Mouse (Mus musculus): ENCODE results near the gene Olfr1250. TPM values are rescaled to one million over a fixed set of nuclear protein-coding genes. Genes with fewer than 3 reads are reported as not detected.
"Not testable (repeated sequence)": the region's sequence is repeated elsewhere in the genome, so short reads cannot be mapped to it uniquely, and the experiment has no call there.

The Olfr1250 gene
- not detected in 2 replicates for polyA plus RNA-seq (2012; rRNA removed)

DNA sequence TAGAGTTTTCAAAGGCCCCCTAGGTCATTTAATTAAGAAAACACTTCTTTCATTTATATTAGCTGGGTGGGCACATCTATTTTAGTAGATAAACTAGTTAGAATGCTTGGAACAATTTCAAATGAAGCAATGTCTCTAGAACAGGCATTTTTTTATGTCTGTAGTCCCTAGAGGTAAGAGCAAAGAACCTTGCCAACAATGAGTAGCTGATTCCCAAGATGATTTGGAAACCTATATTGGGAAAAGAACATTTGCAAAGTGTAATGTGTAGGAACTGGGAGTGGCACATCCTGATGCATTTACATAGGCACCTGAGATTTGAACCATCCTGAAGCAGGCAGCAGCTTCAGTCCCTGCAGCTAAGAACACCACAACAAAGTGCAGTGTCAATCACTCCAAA lies at the start of gene Olfr1250:
Gene Olfr1250, minus strand, starts transcription at position 101 of the 400 bp plus-strand sequence.
- DNase-seq = no peak
- Histone ChIP-seq H3K4me1 (replicated peaks; ENCODE audit: control insufficient read depth, insufficient read depth, low read length) (no peaks in the 10 kb centered on the region), H3K4me3 (ENCODE audit: control insufficient read depth, insufficient read depth, low read length) (no peak within 1 kb of the TSS), H3K27me3 (ENCODE audit: control insufficient read depth, insufficient read depth, low read length) (no peaks in the 10 kb centered on the region), H3K27ac (ENCODE audit: control insufficient read depth, insufficient read depth, low read length) (no peak within 1 kb of the TSS), H3K36me3 (ENCODE audit: control insufficient read depth, insufficient read depth, low read length) (no peaks in the 10 kb centered on the region)
- TF ChIP-seq POLR2A (IDR thresholded peaks at IDR 0.05; ENCODE audit: control insufficient read depth, extremely low read depth, insufficient read depth, low read length, poor library complexity) (no peak), CTCF (IDR thresholded peaks at IDR 0.05; ENCODE audit: borderline replicate concordance, control insufficient read depth, extremely low read depth, insufficient read depth, low read length, poor library complexity) (no peak)

DNA sequence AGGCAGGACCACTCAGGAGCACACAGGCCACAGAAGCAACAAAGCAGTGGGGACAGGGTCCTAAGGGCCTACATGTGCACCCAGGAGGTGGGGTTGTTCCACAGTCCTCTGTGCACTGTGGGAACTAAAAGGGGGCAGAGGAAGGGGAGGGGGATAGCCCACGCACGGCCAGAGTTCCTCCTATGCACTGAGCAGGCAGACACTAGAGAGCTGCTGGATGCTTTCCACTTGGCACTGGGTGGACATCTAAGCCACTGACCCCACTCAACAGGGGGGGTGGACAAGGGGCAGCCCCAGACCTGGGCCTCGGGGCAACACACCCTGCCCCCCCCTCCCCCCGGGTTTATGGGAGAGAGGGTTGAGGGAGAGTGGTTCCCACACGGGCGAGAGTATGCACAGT lies 30.7 kb upstream of the Olfr1250 start:
- Histone ChIP-seq H3K36me3 (ENCODE audit: control insufficient read depth, insufficient read depth, low read length) (no peaks in the 10 kb centered on the region), H3K27me3 (ENCODE audit: control insufficient read depth, insufficient read depth, low read length) (no peaks in the 10 kb centered on the region), H3K27ac (ENCODE audit: control insufficient read depth, insufficient read depth, low read length) (no peak overlapping the region), H3K4me3 (ENCODE audit: control insufficient read depth, insufficient read depth, low read length) (no peak overlapping the region), H3K4me1 (replicated peaks; ENCODE audit: control insufficient read depth, insufficient read depth, low read length) (no peaks in the 10 kb centered on the region)
- no peak for DNase-seq
- WGBS = 87% methylated on average over 6 of the region's 6 CpGs
- no peak for TF ChIP-seq CTCF (IDR thresholded peaks at IDR 0.05; ENCODE audit: borderline replicate concordance, control insufficient read depth, extremely low read depth, insufficient read depth, low read length, poor library complexity)
- TF ChIP-seq POLR2A (IDR thresholded peaks at IDR 0.05; ENCODE audit: control insufficient read depth, extremely low read depth, insufficient read depth, low read length, poor library complexity) = no peak

DNA sequence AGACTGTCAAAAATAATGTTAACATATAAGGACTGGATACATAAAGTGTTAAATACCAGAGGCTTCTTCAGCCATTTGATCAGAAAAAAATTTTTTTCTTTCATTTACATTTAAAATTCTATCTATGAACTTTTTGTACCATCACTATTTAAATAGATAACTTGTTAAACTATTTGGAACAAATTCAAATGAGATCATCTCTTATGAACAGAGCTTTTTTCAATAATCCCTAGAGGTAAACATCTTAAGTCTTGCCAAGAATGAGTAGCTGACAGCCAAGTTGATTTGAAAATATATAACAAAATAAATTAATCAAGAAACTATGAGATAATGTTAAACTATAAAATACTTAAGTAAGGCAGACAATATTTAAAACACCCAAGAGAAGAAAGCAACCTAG lies 10.6 kb upstream of the Olfr1250 start, which contains the start of gene Olfr1251:
Gene Olfr1251, minus strand, starts transcription at position 101 of the 400 bp plus-strand sequence.
- Histone ChIP-seq H3K27me3 (ENCODE audit: control insufficient read depth, insufficient read depth, low read length) (no peaks in the 10 kb centered on the region), H3K4me3 (ENCODE audit: control insufficient read depth, insufficient read depth, low read length) (no peak within 1 kb of the TSS), H3K4me1 (replicated peaks; ENCODE audit: control insufficient read depth, insufficient read depth, low read length) (no peaks in the 10 kb centered on the region), H3K36me3 (ENCODE audit: control insufficient read depth, insufficient read depth, low read length) (no peaks in the 10 kb centered on the region), H3K27ac (ENCODE audit: control insufficient read depth, insufficient read depth, low read length) (no peak within 1 kb of the TSS)
- no peak for TF ChIP-seq CTCF (IDR thresholded peaks at IDR 0.05; ENCODE audit: borderline replicate concordance, control insufficient read depth, extremely low read depth, insufficient read depth, low read length, poor library complexity)
- DNase-seq = no peak

GRCm38 (mm10) chr2:89634883-89635282 lies 26.4 kb downstream of the Olfr1250 start, which contains the start of gene Olfr1249:
TSS of gene Olfr1249 (minus strand) at chr2:89634983.
- H3K4me3 ChIP-seq (ENCODE audit: control insufficient read depth, insufficient read depth, low read length) = no peak within 1 kb of the TSS
- no peak for TF ChIP-seq CTCF (IDR thresholded peaks at IDR 0.05; ENCODE audit: borderline replicate concordance, control insufficient read depth, extremely low read depth, insufficient read depth, low read length, poor library complexity)
- no peak for TF ChIP-seq POLR2A (IDR thresholded peaks at IDR 0.05; ENCODE audit: control insufficient read depth, extremely low read depth, insufficient read depth, low read length, poor library complexity)
- H3K27ac ChIP-seq (ENCODE audit: control insufficient read depth, insufficient read depth, low read length) = no peak within 1 kb of the TSS
- no peak for DNase-seq
- no peaks in the 10 kb centered on the region for H3K4me1 ChIP-seq (replicated peaks; ENCODE audit: control insufficient read depth, insufficient read depth, low read length)
- H3K36me3 ChIP-seq (ENCODE audit: control insufficient read depth, insufficient read depth, low read length) = no peaks in the 10 kb centered on the region
- no peaks in the 10 kb centered on the region for H3K27me3 ChIP-seq (ENCODE audit: control insufficient read depth, insufficient read depth, low read length)
- 92% methylated on average over 2 of the region's 2 CpGs for WGBS

DNA sequence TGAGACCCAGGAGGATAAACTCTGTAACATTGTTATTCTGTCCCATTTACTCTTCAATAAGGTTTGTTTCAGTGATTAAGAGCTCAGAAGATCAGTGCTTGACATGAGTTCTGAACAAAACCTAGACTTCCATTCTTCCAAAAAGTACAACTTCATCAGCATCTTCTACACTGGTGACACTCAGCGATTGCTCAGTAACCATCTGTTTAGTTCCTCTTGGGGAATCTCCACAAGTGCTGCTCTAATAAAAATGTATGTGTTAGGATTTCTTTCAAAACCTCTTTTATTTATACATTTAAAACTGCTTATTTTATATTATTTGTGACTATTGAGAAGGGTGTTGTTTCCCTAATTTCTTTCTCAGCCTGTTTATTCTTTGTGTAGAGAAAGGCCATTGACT lies 43.1 kb downstream of the Olfr1250 start, which contains the start of gene Olfr1248:
Gene Olfr1248, minus strand, starts transcription at position 101 of the 400 bp plus-strand sequence.
- H3K4me3 ChIP-seq (ENCODE audit: control insufficient read depth, insufficient read depth, low read length); H3K4me1 ChIP-seq (replicated peaks; ENCODE audit: control insufficient read depth, insufficient read depth, low read length); H3K27ac ChIP-seq (ENCODE audit: control insufficient read depth, insufficient read depth, low read length); DNase-seq; H3K27me3 ChIP-seq (ENCODE audit: control insufficient read depth, insufficient read depth, low read length); H3K36me3 ChIP-seq (ENCODE audit: control insufficient read depth, insufficient read depth, low read length): not testable (repeated sequence)
- WGBS = 89% methylated on average over 1 of the region's 1 CpGs

GRCm38 (mm10) chr2:89614030-89614429 lies 47.2 kb downstream of the Olfr1250 start, which contains the start of gene Olfr1247:
TSS of gene Olfr1247 (minus strand) at chr2:89614130.
- WGBS = 97% methylated on average over 2 of the region's 2 CpGs
- Histone ChIP-seq H3K27ac (ENCODE audit: control insufficient read depth, insufficient read depth, low read length) (no peak within 1 kb of the TSS), H3K4me1 (replicated peaks; ENCODE audit: control insufficient read depth, insufficient read depth, low read length) (no peaks in the 10 kb centered on the region), H3K36me3 (ENCODE audit: control insufficient read depth, insufficient read depth, low read length) (no peaks in the 10 kb centered on the region), H3K4me3 (ENCODE audit: control insufficient read depth, insufficient read depth, low read length) (no peak within 1 kb of the TSS), H3K27me3 (ENCODE audit: control insufficient read depth, insufficient read depth, low read length) (no peaks in the 10 kb centered on the region)
- DNase-seq = no peak
- no peak for TF ChIP-seq CTCF (IDR thresholded peaks at IDR 0.05; ENCODE audit: borderline replicate concordance, control insufficient read depth, extremely low read depth, insufficient read depth, low read length, poor library complexity)
- TF ChIP-seq POLR2A (IDR thresholded peaks at IDR 0.05; ENCODE audit: control insufficient read depth, extremely low read depth, insufficient read depth, low read length, poor library complexity) = no peak

Other genes with a start within 250 kb of the Olfr1250 start
- not detected in 2 replicates for gene Olfr1239, start 241.1 kb downstream of the Olfr1250 start, polyA plus RNA-seq (2012; rRNA removed)
- gene Olfr1240, start 218.5 kb downstream of the Olfr1250 start, polyA plus RNA-seq (2012; rRNA removed) = not detected in 2 replicates
- not detected in 2 replicates for gene Olfr1241, start 174.3 kb downstream of the Olfr1250 start, polyA plus RNA-seq (2012; rRNA removed)
- not detected in 2 replicates for gene Olfr1242, start 163.1 kb downstream of the Olfr1250 start, polyA plus RNA-seq (2012; rRNA removed)
- not detected in 2 replicates for gene Olfr1243, start 130.0 kb downstream of the Olfr1250 start, polyA plus RNA-seq (2012; rRNA removed)
- gene Olfr1245, start 83.0 kb downstream of the Olfr1250 start, polyA plus RNA-seq (2012; rRNA removed) = not detected in 2 replicates
- not detected in 2 replicates for gene Olfr1246, start 68.3 kb downstream of the Olfr1250 start, polyA plus RNA-seq (2012; rRNA removed)
- not detected in 2 replicates for gene Olfr1247, start 47.3 kb downstream of the Olfr1250 start, polyA plus RNA-seq (2012; rRNA removed)
- gene Olfr1248, start 43.2 kb downstream of the Olfr1250 start, polyA plus RNA-seq (2012; rRNA removed) = not detected in 2 replicates
- not detected in 2 replicates for gene Olfr1249, start 26.5 kb downstream of the Olfr1250 start, polyA plus RNA-seq (2012; rRNA removed)
- not detected in 2 replicates for gene Olfr1251, start 10.5 kb upstream of the Olfr1250 start, polyA plus RNA-seq (2012; rRNA removed)
- not detected in 2 replicates for gene Olfr1252, start 63.5 kb upstream of the Olfr1250 start, polyA plus RNA-seq (2012; rRNA removed)
- gene Olfr1253, start 95.6 kb upstream of the Olfr1250 start, polyA plus RNA-seq (2012; rRNA removed) = not detected in 2 replicates
- gene Olfr1254, start 132.2 kb upstream of the Olfr1250 start, polyA plus RNA-seq (2012; rRNA removed) = not detected in 2 replicates
- gene Olfr1255, start 150.6 kb upstream of the Olfr1250 start, polyA plus RNA-seq (2012; rRNA removed) = not detected in 2 replicates
- gene Olfr1256, start 180.1 kb upstream of the Olfr1250 start, polyA plus RNA-seq (2012; rRNA removed) = not detected in 2 replicates
- not detected in 2 replicates for gene Olfr48, start 186.7 kb upstream of the Olfr1250 start, polyA plus RNA-seq (2012; rRNA removed)
- not detected in 2 replicates for gene Olfr1257, start 217.0 kb upstream of the Olfr1250 start, polyA plus RNA-seq (2012; rRNA removed)

All from thymus, adult 2 months (tissue).